Mouse (Mus musculus) forebrain, embryonic 12.5 days (tissue): ENCODE measurements around the gene 1700013F07Rik. TPM values are rescaled to one million over a fixed set of nuclear protein-coding genes. Genes with fewer than 3 reads are reported as not detected.
"Not testable (repeated sequence)": the region's sequence is repeated elsewhere in the genome, so short reads cannot be mapped to it uniquely, and the experiment has no call there.

Experiments
- ATAC-seq: fragments of 200-750 bp; cut with Nextera tagmentation; 2 replicates; pipeline ENCODE4 v1.8.0; 2017; ENCODE audit warnings: moderate TSS enrichment; ENCODE audit not compliant: low FRiP score
- H3K27ac ChIP-seq: fragments of 300-500 bp; sonication (generic); 2 replicates; pipeline ENCODE4 v1.5.1; 2016; ENCODE audit warnings: mild to moderate bottlenecking
- H3K27me3 ChIP-seq: fragments of 300-500 bp; sonication (generic); 2 replicates; pipeline ENCODE4 v1.6.1; 2016; ENCODE audit warnings: mild to moderate bottlenecking
- H3K36me3 ChIP-seq: fragments of 300-500 bp; sonication (generic); replicated peaks from 2 replicates; pipeline ENCODE4 v1.6.1; 2016; ENCODE audit warnings: mild to moderate bottlenecking
- H3K4me1 ChIP-seq: fragments of 300-500 bp; sonication (generic); 2 replicates; pipeline ENCODE4 v1.6.1; 2016
- H3K4me2 ChIP-seq: fragments of 300-500 bp; sonication (generic); 2 replicates; pipeline ENCODE4 v1.6.1; 2016; ENCODE audit warnings: mild to moderate bottlenecking, moderate library complexity
- H3K4me3 ChIP-seq: fragments of 300-500 bp; sonication (generic); replicated peaks from 2 replicates; pipeline ENCODE4 v1.5.1; 2016; ENCODE audit warnings: mild to moderate bottlenecking
- H3K9ac ChIP-seq: fragments of 300-500 bp; sonication (generic); 2 replicates; pipeline ENCODE4 v1.6.1; 2016; ENCODE audit warnings: mild to moderate bottlenecking
- H3K9me3 ChIP-seq: fragments of 300-500 bp; sonication (generic); 2 replicates; pipeline ENCODE4 v1.6.1; 2016
- WGBS: fragments of 180-500 bp; shearing (Covaris S2); methylation state at CpG from one replicate; pipeline ENCODE4 v1.1.7; 2016; 5-methylcytosine and 5-hydroxymethylcytosine counted together
- polyA plus RNA-seq: library from polyadenylated mRNA; unstranded; fragments of >200 nt; fragmentation: Nextera tagmentation; extraction: Ambion mirVana; gene quantifications from 2 replicates; pipeline ENCODE4 v1.2.1, GENCODE M21; 2016

1700013F07Rik gene
- polyA plus RNA-seq, 1 experiment from 2014 or later: 1.2 TPM

GRCm38 (mm10) chr3:108557888-108558287 lies 23.9 kb downstream of the 1700013F07Rik start:
- no peak for ATAC-seq
- 91% methylated on average over 4 of the region's 4 CpGs for WGBS
- Histone ChIP-seq H3K27ac (no peak overlapping the region), H3K9ac (no peak overlapping the region), H3K4me3 (no peak overlapping the region), H3K4me2 (no peak overlapping the region), H3K9me3 (no peaks in the 10 kb centered on the region), H3K36me3 (peaks cover 33% of the 10 kb centered on the region), H3K4me1 (peaks cover 22% of the 10 kb centered on the region), H3K27me3 (no peaks in the 10 kb centered on the region)

GRCm38 (mm10) chr3:108562133-108562730 lies 28.3 kb downstream of the 1700013F07Rik start, which contains the start of gene Tmem167b:
Gene Tmem167b, minus strand, starts transcription at chr3:108562466.
- Histone ChIP-seq H3K4me2 (peak within 1 kb of the TSS; percentile 64), H3K4me3 (peak within 1 kb of the TSS; percentile 89), H3K36me3 (peaks cover 28% of the 10 kb centered on the region), H3K9me3 (no peaks in the 10 kb centered on the region), H3K4me1 (peaks cover 20% of the 10 kb centered on the region), H3K9ac (peak within 1 kb of the TSS; percentile 84), H3K27ac (peak within 1 kb of the TSS; percentile 89), H3K27me3 (no peaks in the 10 kb centered on the region)
- WGBS: under 1% methylated on average over 45 of the region's 45 CpGs
- ATAC-seq: peak; percentile 98

GRCm38 (mm10) chr3:108562777-108563271 lies 28.9 kb downstream of the 1700013F07Rik start:
- WGBS: 10% methylated on average over 15 of the region's 15 CpGs

GRCm38 (mm10) chr3:108563309-108563708 lies 29.4 kb downstream of the 1700013F07Rik start:
- Histone ChIP-seq H3K27me3 (no peaks in the 10 kb centered on the region), H3K27ac (peak overlapping the region; percentile 87), H3K9ac (no peak overlapping the region), H3K36me3 (peaks cover 18% of the 10 kb centered on the region), H3K9me3 (no peaks in the 10 kb centered on the region), H3K4me1 (peaks cover 26% of the 10 kb centered on the region), H3K4me3 (peak overlapping the region; percentile 89), H3K4me2 (peak overlapping the region; percentile 64)
- 7% methylated on average over 4 of the region's 4 CpGs for WGBS
- no peak for ATAC-seq

More at GRCm38 (mm10) chr3:108562777-108563271, 28.9 kb downstream of the 1700013F07Rik start:
- peak overlapping the region; percentile 87 for H3K27ac ChIP-seq
- H3K9me3 ChIP-seq: no peaks in the 10 kb centered on the region
- H3K27me3 ChIP-seq: no peaks in the 10 kb centered on the region
- peak; percentile 76 for ATAC-seq
- H3K9ac ChIP-seq: peak overlapping the region; percentile 49
- H3K4me1 ChIP-seq: peaks cover 21% of the 10 kb centered on the region
- H3K4me3 ChIP-seq: peak overlapping the region; percentile 89
- H3K4me2 ChIP-seq: peak overlapping the region; percentile 64
- H3K36me3 ChIP-seq: peaks cover 23% of the 10 kb centered on the region

- H3K27me3 ChIP-seq: no peaks in the 10 kb centered on the region
- H3K4me1 ChIP-seq: peaks cover 32% of the 10 kb centered on the region
- H3K4me2 ChIP-seq: peak overlapping the region; percentile 3; the same call in 1 of the 2 replicates
- H3K9ac ChIP-seq: no peak overlapping the region
- ATAC-seq: peak; percentile 40; the same call in 1 of the 2 replicates
- peak overlapping the region; percentile 87 for H3K27ac ChIP-seq
- no peak overlapping the region for H3K4me3 ChIP-seq
- 7% methylated on average over 15 of the region's 15 CpGs for WGBS
- H3K36me3 ChIP-seq: no peaks in the 10 kb centered on the region
- H3K9me3 ChIP-seq: no peaks in the 10 kb centered on the region
Observed at GRCm38 (mm10) chr3:108567990-108568877, 34.3 kb downstream of the 1700013F07Rik start.

GRCm38 (mm10) chr3:108569636-108570035 lies 35.7 kb downstream of the 1700013F07Rik start:
- H3K27me3 ChIP-seq, ATAC-seq, H3K27ac ChIP-seq, H3K9me3 ChIP-seq, H3K36me3 ChIP-seq, H3K9ac ChIP-seq, H3K4me2 ChIP-seq, H3K4me3 ChIP-seq: not testable (repeated sequence)
- WGBS: 74% methylated on average over 3 of the region's 3 CpGs
- peaks cover 40% of the 10 kb centered on the region for H3K4me1 ChIP-seq

- Histone ChIP-seq H3K27me3 (no peaks in the 10 kb centered on the region), H3K4me2 (peak overlapping the region; percentile 80), H3K9me3 (no peaks in the 10 kb centered on the region), H3K27ac (no peak overlapping the region), H3K4me1 (peaks cover 40% of the 10 kb centered on the region), H3K9ac (no peak overlapping the region), H3K4me3 (peak overlapping the region; percentile 61; the same call in 1 of the 2 replicates), H3K36me3 (no peaks in the 10 kb centered on the region)
- ATAC-seq: no peak
- 86% methylated on average over 14 of the region's 14 CpGs for WGBS
Observed at GRCm38 (mm10) chr3:108570813-108571212, 36.9 kb downstream of the 1700013F07Rik start.

- Histone ChIP-seq H3K27ac (no peak within 1 kb of the TSS), H3K9me3 (no peaks in the 10 kb centered on the region), H3K4me2 (peak within 1 kb of the TSS; percentile 80), H3K4me1 (peaks cover 40% of the 10 kb centered on the region), H3K36me3 (no peaks in the 10 kb centered on the region; the same call in 1 of the 2 replicates), H3K4me3 (peak within 1 kb of the TSS; percentile 61), H3K9ac (peak within 1 kb of the TSS; percentile 73), H3K27me3 (no peaks in the 10 kb centered on the region)
- peak; percentile 97 for ATAC-seq
- WGBS: 3% methylated on average over 42 of the region's 42 CpGs
Observed at GRCm38 (mm10) chr3:108571443-108572294, 37.7 kb downstream of the 1700013F07Rik start, which contains the start of gene Taf13. Gene Taf13, plus strand, starts transcription at chr3:108571698.

GRCm38 (mm10) chr3:108572309-108573010 lies 38.5 kb downstream of the 1700013F07Rik start:
- H3K9me3 ChIP-seq: no peaks in the 10 kb centered on the region
- H3K36me3 ChIP-seq: no peaks in the 10 kb centered on the region; the same call in 1 of the 2 replicates
- peaks cover 40% of the 10 kb centered on the region for H3K4me1 ChIP-seq
- H3K27me3 ChIP-seq: no peaks in the 10 kb centered on the region
- WGBS: 49% methylated on average over 18 of the region's 18 CpGs
- H3K4me2 ChIP-seq: peak overlapping the region; percentile 80
- H3K4me3 ChIP-seq: peak overlapping the region; percentile 61
- peak overlapping the region; percentile 73 for H3K9ac ChIP-seq
- H3K27ac ChIP-seq: no peak overlapping the region
- no peak for ATAC-seq

GRCm38 (mm10) chr3:108574018-108574417 lies 40.1 kb downstream of the 1700013F07Rik start:
- no peak overlapping the region for H3K4me2 ChIP-seq
- H3K9ac ChIP-seq: no peak overlapping the region
- no peak overlapping the region for H3K4me3 ChIP-seq
- WGBS: 91% methylated on average over 5 of the region's 5 CpGs
- no peaks in the 10 kb centered on the region for H3K27me3 ChIP-seq
- peaks cover 12% of the 10 kb centered on the region for H3K36me3 ChIP-seq
- H3K27ac ChIP-seq: no peak overlapping the region
- no peaks in the 10 kb centered on the region for H3K9me3 ChIP-seq
- peaks cover 27% of the 10 kb centered on the region for H3K4me1 ChIP-seq
- ATAC-seq: no peak

- WGBS: 90% methylated on average over 4 of the region's 4 CpGs
- Histone ChIP-seq H3K4me3 (no peak overlapping the region), H3K4me1 (no peaks in the 10 kb centered on the region), H3K27me3 (no peaks in the 10 kb centered on the region), H3K36me3 (peaks cover 11% of the 10 kb centered on the region), H3K4me2 (no peak overlapping the region), H3K9ac (no peak overlapping the region), H3K9me3 (no peaks in the 10 kb centered on the region), H3K27ac (no peak overlapping the region)
- ATAC-seq: no peak
Observed at GRCm38 (mm10) chr3:108584580-108584979, 50.6 kb downstream of the 1700013F07Rik start.
